Mouse (Mus musculus) heart, embryonic 16.5 days (tissue): Measurements from ENCODE around the gene Thnsl2. TPM values are rescaled to one million over a fixed set of nuclear protein-coding genes. Genes with fewer than 3 reads are reported as not detected.

Experiments used
- ATAC-seq: fragments of 200-750 bp; cut with Nextera tagmentation; replicated peaks from 2 replicates; pipeline ENCODE4 v1.8.0; 2017; ENCODE audit warnings: moderate number of reproducible peaks; ENCODE audit not compliant: insufficient read depth, low FRiP score; ENCODE audit errors: extremely low read depth
- H3K27ac ChIP-seq: fragments of 300-500 bp; sonication (generic); 2 replicates; pipeline ENCODE4 v1.5.1; 2014; ENCODE audit warnings: mild to moderate bottlenecking, low read length, control low read depth, moderate library complexity
- H3K27me3 ChIP-seq: fragments of 300-500 bp; sonication (generic); 2 replicates; pipeline ENCODE4 v1.6.1; 2014; ENCODE audit warnings: low read length, mixed read lengths; ENCODE audit not compliant: control insufficient read depth, insufficient read depth
- H3K36me3 ChIP-seq: fragments of 300-500 bp; sonication (generic); 2 replicates; pipeline ENCODE4 v1.6.1; 2014; ENCODE audit not compliant: control insufficient read depth, insufficient read depth
- H3K4me1 ChIP-seq: fragments of 300-500 bp; sonication (generic); 2 replicates; pipeline ENCODE4 v1.6.1; 2014; ENCODE audit warnings: low read length, mixed read lengths; ENCODE audit not compliant: control insufficient read depth, insufficient read depth
- H3K4me2 ChIP-seq: fragments of 300-500 bp; sonication (generic); 2 replicates; pipeline ENCODE4 v1.6.1; 2014; ENCODE audit warnings: low read depth, mild to moderate bottlenecking, control low read depth, low read length
- H3K4me3 ChIP-seq: fragments of 300-500 bp; sonication (generic); 2 replicates; pipeline ENCODE4 v1.5.1; 2014; ENCODE audit warnings: mild to moderate bottlenecking, control low read depth, low read length
- H3K9ac ChIP-seq: fragments of 300-500 bp; sonication (generic); 2 replicates; pipeline ENCODE4 v1.6.1; 2014; ENCODE audit warnings: low read length, control low read depth
- H3K9me3 ChIP-seq: fragments of 300-500 bp; sonication (generic); replicated peaks from 2 replicates; pipeline ENCODE4 v1.6.1; 2016; ENCODE audit warnings: low read length; ENCODE audit not compliant: control insufficient read depth
- WGBS: fragments of 180-500 bp; shearing (Covaris S2); extraction: QIAGEN DNeasy Blood & Tissue Kit; methylation state at CpG from one replicate; pipeline ENCODE4 v1.1.7; 2014; 5-methylcytosine and 5-hydroxymethylcytosine counted together
- polyA plus RNA-seq: library from polyadenylated mRNA; unstranded; fragments of >200 nt; fragmentation: Nextera tagmentation; extraction: Ambion mirVana; gene quantifications from 2 replicates; pipeline ENCODE4 v1.2.1, GENCODE M21; 2015

Thnsl2 gene
- 5.9 and 6.2 TPM in 2 replicates for polyA plus RNA-seq

DNA sequence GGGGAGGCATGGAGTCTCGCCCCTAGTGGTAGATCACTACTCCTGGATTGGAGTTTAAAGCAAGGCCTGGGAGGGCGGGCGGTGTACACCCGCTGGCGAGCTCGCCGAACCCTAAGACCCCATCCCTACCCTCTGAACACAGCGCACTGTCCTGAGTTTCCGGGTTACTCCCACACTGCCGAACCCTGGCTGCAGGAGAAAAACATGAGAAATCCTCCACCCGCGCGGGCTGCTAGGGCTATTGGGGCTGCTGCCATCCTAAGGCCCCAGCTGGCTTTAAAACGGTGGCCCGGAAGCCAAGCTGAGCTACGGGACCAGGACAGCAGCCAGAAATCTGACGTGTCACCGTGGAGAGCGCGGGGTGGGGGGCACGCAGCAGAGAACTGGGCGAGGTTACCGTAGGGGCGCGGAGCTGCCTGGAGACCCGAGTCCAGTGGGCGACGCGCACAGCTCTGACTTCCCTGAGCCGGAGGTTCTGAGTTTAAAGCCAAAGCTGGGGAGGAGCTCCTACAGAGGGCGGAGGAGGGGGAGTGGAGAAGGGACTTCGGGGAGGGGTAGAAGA lies at the start of gene Thnsl2:
TSS of gene Thnsl2 (minus strand) at position 546 of the 562 bp plus-strand sequence.
- H3K27me3 ChIP-seq, result no peaks in the 10 kb centered on the region
- WGBS, result under 1% methylated on average over 32 of the region's 32 CpGs
- H3K4me2 ChIP-seq, result peak within 1 kb of the TSS; percentile 85
- peak within 1 kb of the TSS; percentile 81 for H3K9ac ChIP-seq
- peak within 1 kb of the TSS; percentile 68 for H3K4me3 ChIP-seq
- peak; percentile 85 for ATAC-seq
- 0 out of 2 replicates have a peak, but pooled peaks cover 2% of the 10 kb centered on the region for H3K9me3 ChIP-seq
- peak within 1 kb of the TSS; percentile 78 for H3K27ac ChIP-seq
- peaks cover 5% of the 10 kb centered on the region for H3K4me1 ChIP-seq
- H3K36me3 ChIP-seq, result no peaks in the 10 kb centered on the region

DNA sequence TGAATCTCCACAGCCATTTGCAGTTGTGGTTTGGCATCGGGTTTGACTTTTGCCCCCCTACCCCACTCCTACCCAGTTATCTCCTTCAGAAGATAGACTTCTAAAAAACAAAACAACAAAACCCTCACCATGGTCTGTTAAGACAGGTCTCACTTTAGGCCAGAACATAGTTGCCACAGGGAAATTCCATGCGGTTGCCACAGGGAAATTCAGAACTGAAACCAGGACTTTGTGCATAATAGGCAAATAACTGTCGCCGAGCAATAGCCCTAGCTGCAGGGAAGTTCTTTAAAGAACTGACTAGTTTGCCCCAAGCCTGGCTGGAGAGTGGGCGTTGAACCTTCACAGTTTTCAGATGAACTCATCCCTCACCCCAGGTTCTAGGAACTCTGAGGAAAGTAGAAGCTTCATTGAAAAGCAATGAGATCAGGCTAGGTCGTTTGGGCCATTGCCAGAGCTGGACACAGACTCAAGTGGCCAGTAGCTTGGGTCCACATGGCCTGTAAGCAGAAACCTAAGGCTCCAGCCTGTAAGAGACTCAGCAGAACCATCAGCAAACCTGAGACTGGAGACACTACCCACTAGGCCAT lies 49.0 kb upstream of the Thnsl2 start:
- Histone ChIP-seq H3K36me3 (no peaks in the 10 kb centered on the region), H3K27me3 (no peaks in the 10 kb centered on the region), H3K4me2 (no peak overlapping the region), H3K9me3 (no peaks in the 10 kb centered on the region), H3K4me1 (peaks cover 5% of the 10 kb centered on the region; the same call in 1 of the 2 replicates), H3K4me3 (no peak overlapping the region), H3K9ac (no peak overlapping the region), H3K27ac (no peak overlapping the region)
- WGBS, result 73% methylated on average over 6 of the region's 6 CpGs
- no peak for ATAC-seq

DNA sequence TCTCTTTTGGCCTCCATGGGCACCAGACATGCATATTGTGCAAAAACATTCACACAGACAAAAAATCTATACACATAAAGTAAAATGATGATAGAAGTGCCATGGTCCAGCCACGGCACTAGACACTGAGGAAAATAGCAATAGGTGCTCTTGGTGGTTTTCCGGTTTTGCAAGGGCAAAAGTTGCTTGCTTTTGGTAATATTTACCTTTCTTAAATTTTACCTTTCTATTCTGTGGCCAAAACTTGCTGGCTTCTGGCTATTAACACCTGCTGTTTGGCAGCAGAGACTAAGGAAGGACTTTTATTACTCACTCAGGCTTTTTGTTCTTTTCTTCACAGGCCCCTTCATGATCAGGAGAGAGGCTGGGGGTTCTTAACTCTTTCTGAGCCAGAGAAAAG lies 46.3 kb upstream of the Thnsl2 start:
- Histone ChIP-seq H3K36me3 (no peaks in the 10 kb centered on the region), H3K9ac (no peak overlapping the region), H3K27me3 (no peaks in the 10 kb centered on the region), H3K4me3 (no peak overlapping the region), H3K27ac (no peak overlapping the region), H3K4me1 (no peaks in the 10 kb centered on the region), H3K4me2 (no peak overlapping the region), H3K9me3 (no peaks in the 10 kb centered on the region)
- 86% methylated on average over 2 of the region's 2 CpGs for WGBS
- no peak for ATAC-seq

DNA sequence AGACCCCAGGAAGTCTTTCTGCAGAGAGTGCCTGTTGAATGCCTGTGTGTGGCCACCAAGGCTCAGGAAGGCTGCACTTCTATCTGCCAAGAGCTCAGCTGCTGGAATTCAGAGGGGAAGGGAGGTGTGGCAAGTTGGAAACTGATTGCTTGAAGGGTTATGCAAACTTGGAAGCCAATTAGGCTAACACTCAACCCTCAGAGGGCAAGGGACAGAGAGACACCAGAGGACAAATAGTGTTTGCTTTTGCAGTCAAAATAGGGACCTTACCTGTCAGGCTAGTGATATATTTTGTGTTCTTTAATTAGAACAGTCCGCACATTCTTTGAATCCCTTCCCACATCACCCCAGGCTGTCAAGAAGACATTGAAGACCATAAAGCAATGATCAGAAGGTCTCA lies 45.3 kb upstream of the Thnsl2 start:
- H3K9me3 ChIP-seq, result no peaks in the 10 kb centered on the region
- WGBS, result 33% methylated on average over 1 of the region's 1 CpGs
- no peak overlapping the region for H3K4me2 ChIP-seq
- H3K27me3 ChIP-seq, result no peaks in the 10 kb centered on the region
- no peaks in the 10 kb centered on the region for H3K4me1 ChIP-seq
- no peak overlapping the region for H3K4me3 ChIP-seq
- no peak for ATAC-seq
- no peak overlapping the region for H3K9ac ChIP-seq
- no peaks in the 10 kb centered on the region for H3K36me3 ChIP-seq
- no peak overlapping the region for H3K27ac ChIP-seq

DNA sequence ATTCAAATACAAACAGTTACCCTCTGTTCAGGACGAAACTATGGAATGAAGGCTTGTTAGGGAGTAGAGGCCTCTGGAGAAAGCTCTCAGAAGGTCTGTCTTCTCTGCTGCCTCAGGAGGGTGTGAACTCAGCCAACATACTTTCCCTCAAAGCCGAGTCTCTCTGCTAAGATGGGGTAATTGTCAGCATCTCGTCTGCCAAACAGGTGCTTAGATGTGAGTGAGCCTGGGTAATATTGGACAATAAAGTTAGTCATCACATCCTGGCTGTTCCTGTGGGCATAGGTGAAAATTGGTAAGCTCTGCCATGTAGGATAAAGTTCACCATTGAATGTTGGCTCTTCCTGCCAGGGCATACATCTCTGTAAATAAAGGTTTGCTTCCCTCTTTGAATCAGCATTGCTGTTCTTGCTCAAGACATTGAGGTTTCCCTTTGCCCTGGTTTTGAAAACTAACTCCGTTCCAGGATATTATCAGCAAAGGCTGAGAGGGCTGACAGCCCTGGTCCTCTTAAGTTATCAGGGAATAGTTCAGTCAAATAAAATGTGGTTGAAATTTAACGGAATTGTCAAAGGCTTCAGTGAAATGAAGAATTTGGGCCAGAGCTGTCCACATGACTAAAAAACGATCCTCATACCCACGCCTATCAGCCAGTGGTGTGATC lies 40.8 kb upstream of the Thnsl2 start:
- WGBS, result 52% methylated on average over 7 of the region's 7 CpGs
- Histone ChIP-seq H3K36me3 (no peaks in the 10 kb centered on the region), H3K4me2 (no peak overlapping the region), H3K4me3 (no peak overlapping the region), H3K27ac (no peak overlapping the region), H3K4me1 (no peaks in the 10 kb centered on the region), H3K9me3 (no peaks in the 10 kb centered on the region), H3K27me3 (no peaks in the 10 kb centered on the region), H3K9ac (no peak overlapping the region)
- ATAC-seq, result no peak

DNA sequence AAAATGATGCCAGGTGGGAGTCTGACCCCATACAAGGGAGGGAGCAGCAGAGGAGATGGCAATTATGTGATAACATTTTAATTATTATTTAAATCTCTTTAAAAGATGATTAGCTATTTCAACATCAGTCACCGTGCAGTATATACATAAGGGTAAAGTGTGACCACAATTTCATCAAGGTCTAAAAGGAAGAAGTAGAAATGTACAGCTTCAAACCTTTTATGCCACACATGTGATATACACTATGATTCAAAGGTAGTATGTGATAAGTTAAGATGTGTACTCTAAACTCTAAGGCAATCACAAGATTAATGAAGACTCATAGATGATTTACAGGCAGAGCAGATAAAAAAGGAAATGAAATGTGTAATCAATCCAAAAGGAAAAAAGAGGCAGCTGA lies 36.4 kb upstream of the Thnsl2 start:
- no peak for ATAC-seq
- WGBS, result 84% methylated on average over 1 of the region's 1 CpGs
- no peaks in the 10 kb centered on the region for H3K36me3 ChIP-seq

DNA sequence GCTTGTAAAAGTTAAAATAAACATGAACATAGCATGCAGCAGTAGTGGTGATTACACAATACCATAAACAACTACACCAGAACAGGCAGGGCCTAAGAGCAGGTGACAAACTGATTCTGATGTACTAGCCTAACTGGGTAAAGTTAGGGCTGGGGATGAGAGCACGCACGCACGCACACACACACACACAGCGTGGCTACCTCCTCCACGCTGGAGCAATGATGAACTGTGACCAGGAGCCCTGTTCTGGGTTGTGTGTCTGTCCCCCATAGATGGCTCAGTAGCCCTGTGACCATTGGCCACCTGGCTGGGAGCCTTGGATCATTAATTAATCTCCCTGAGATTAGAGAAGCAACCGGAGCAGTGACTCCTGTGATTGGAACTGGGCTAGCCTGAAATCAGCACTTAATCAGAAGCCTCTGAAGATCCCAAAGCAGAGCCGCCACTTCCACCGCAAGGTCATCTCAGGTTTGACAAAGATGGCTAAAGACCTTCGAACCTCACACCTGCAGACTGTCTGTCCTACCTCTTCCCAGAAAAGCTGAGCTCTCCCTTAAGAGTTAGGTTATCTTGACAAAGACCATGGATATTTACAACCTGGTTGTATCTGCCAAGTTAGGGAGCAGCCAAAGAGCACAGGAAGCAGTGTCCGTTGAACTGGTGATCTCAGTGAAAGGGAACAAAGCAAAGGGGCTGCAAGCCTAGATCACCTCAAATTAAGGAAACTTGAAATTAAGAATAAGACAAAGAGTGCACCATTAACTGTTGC lies 28.8 kb upstream of the Thnsl2 start:
- WGBS, result 82% methylated on average over 10 of the region's 10 CpGs
- H3K27ac ChIP-seq, result no peak overlapping the region

More for the DNA sequence above, 36.4 kb upstream of the Thnsl2 start:
- no peaks in the 10 kb centered on the region for H3K27me3 ChIP-seq
- no peak overlapping the region for H3K4me2 ChIP-seq
- no peak overlapping the region for H3K9ac ChIP-seq
- no peak overlapping the region for H3K4me3 ChIP-seq
- H3K4me1 ChIP-seq, result no peaks in the 10 kb centered on the region
- H3K9me3 ChIP-seq, result peaks cover 5% of the 10 kb centered on the region; the same call in 1 of the 2 replicates
- no peak overlapping the region for H3K27ac ChIP-seq

DNA sequence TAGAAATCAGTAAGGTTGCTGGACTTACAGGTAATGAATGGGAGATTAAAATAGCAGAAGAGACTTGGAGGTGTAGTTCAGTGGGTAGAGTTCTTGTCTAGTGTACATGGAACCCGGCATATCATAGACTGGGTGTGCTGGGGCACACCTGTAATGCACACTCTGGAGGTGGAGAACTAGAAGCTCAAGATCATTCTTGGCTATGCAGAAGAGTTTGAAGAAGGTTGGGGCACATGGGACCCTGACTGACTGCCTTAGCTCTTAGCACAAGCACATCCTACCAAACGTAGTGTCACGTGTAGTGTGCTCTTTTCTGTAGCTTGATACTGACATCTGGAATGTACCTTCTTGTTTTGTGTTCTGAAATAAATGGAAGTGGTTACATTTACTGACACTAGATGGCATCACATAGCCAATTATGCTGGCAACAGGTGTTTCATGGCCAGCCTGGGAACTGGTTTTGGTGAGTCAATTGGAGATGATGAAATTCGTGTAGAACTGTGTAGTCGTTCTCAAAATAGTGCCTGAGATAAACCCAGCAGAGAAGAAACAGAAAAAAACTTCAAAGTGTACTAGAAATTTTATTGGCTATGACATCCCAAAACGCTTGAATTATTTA lies 22.4 kb upstream of the Thnsl2 start:
- Histone ChIP-seq H3K4me3 (no peak overlapping the region), H3K9ac (no peak overlapping the region), H3K4me2 (no peak overlapping the region), H3K27me3 (no peaks in the 10 kb centered on the region), H3K9me3 (no peaks in the 10 kb centered on the region), H3K4me1 (peaks cover 3% of the 10 kb centered on the region), H3K27ac (no peak overlapping the region), H3K36me3 (no peaks in the 10 kb centered on the region)
- no peak for ATAC-seq
- WGBS, result 33% methylated on average over 6 of the region's 6 CpGs

More for the DNA sequence above, 28.8 kb upstream of the Thnsl2 start:
- H3K36me3 ChIP-seq, result no peaks in the 10 kb centered on the region
- H3K9me3 ChIP-seq, result peaks cover 5% of the 10 kb centered on the region; the same call in 1 of the 2 replicates
- H3K9ac ChIP-seq, result no peak overlapping the region
- no peak overlapping the region for H3K4me3 ChIP-seq
- H3K4me1 ChIP-seq, result no peaks in the 10 kb centered on the region
- no peak for ATAC-seq
- H3K4me2 ChIP-seq, result no peak overlapping the region
- H3K27me3 ChIP-seq, result no peaks in the 10 kb centered on the region
